Mouse (Mus musculus): ENCODE results near the gene Lrrc3c. TPM values are rescaled to one million over a fixed set of nuclear protein-coding genes. Genes with fewer than 3 reads are reported as not detected.

The Lrrc3c gene
- polyA plus RNA-seq, 1 experiment from 2014 or later = not detected

- WGBS = 6% methylated on average over 20 of the region's 20 CpGs
- peak; percentile 66 for DNase-seq (ENCODE audit: low spot score)
Measured at GRCm38 (mm10) chr11:98587684-98588546, 10.2 kb upstream of the Lrrc3c start.

GRCm38 (mm10) chr11:98588833-98589281, 9.2 kb upstream of the Lrrc3c start:
- Histone ChIP-seq H3K27ac (replicated peaks) (no peak overlapping the region), H3K27me3 (ENCODE audit: low read depth, poor library complexity, severe bottlenecking) (peaks cover 13% of the 10 kb centered on the region; the same call in 1 of the 2 replicates), H3K4me3 (no peak overlapping the region), H3K4me1 (peaks cover 51% of the 10 kb centered on the region), H3K36me3 (peaks cover 4% of the 10 kb centered on the region), H3K9me3 (replicated peaks) (no peaks in the 10 kb centered on the region)
- 73% methylated on average over 6 of the region's 6 CpGs for WGBS
- no peak for DNase-seq (ENCODE audit: low spot score)

More at GRCm38 (mm10) chr11:98587684-98588546, 10.2 kb upstream of the Lrrc3c start:
- H3K4me3 ChIP-seq = peak overlapping the region; percentile 70
- peaks cover 13% of the 10 kb centered on the region; the same call in 1 of the 2 replicates for H3K27me3 ChIP-seq (ENCODE audit: low read depth, poor library complexity, severe bottlenecking)
- peaks cover 52% of the 10 kb centered on the region for H3K4me1 ChIP-seq
- H3K36me3 ChIP-seq = peaks cover 14% of the 10 kb centered on the region
- peak overlapping the region; percentile 88 for H3K27ac ChIP-seq (replicated peaks)
- no peaks in the 10 kb centered on the region for H3K9me3 ChIP-seq (replicated peaks)

- WGBS = 85% methylated on average over 8 of the region's 8 CpGs
- no peaks in the 10 kb centered on the region for H3K36me3 ChIP-seq
- no peak overlapping the region for H3K27ac ChIP-seq (replicated peaks)
- peaks cover 48% of the 10 kb centered on the region for H3K4me1 ChIP-seq
- H3K9me3 ChIP-seq (replicated peaks) = no peaks in the 10 kb centered on the region
- no peak for DNase-seq (ENCODE audit: low spot score)
- H3K27me3 ChIP-seq (ENCODE audit: low read depth, poor library complexity, severe bottlenecking) = peaks cover 13% of the 10 kb centered on the region; the same call in 1 of the 2 replicates
- no peak overlapping the region for H3K4me3 ChIP-seq
Measured at GRCm38 (mm10) chr11:98589306-98589705, 8.8 kb upstream of the Lrrc3c start.

GRCm38 (mm10) chr11:98590548-98591445, 7.3 kb upstream of the Lrrc3c start:
- no peak overlapping the region for H3K27ac ChIP-seq (replicated peaks)
- peaks cover 18% of the 10 kb centered on the region; the same call in 1 of the 2 replicates for H3K27me3 ChIP-seq (ENCODE audit: low read depth, poor library complexity, severe bottlenecking)
- 77% methylated on average over 19 of the region's 19 CpGs for WGBS
- no peak for DNase-seq (ENCODE audit: low spot score)
- no peaks in the 10 kb centered on the region for H3K9me3 ChIP-seq (replicated peaks)
- no peaks in the 10 kb centered on the region for H3K36me3 ChIP-seq
- peaks cover 34% of the 10 kb centered on the region for H3K4me1 ChIP-seq
- H3K4me3 ChIP-seq = no peak overlapping the region

GRCm38 (mm10) chr11:98595021-98595420, 3.1 kb upstream of the Lrrc3c start:
- no peaks in the 10 kb centered on the region for H3K36me3 ChIP-seq
- H3K27me3 ChIP-seq (ENCODE audit: low read depth, poor library complexity, severe bottlenecking) = peaks cover 37% of the 10 kb centered on the region
- WGBS = 79% methylated on average over 6 of the region's 6 CpGs
- no peaks in the 10 kb centered on the region for H3K9me3 ChIP-seq (replicated peaks)
- H3K4me1 ChIP-seq = peaks cover 9% of the 10 kb centered on the region
- no peak overlapping the region for H3K4me3 ChIP-seq
- no peak for DNase-seq (ENCODE audit: low spot score)
- no peak overlapping the region for H3K27ac ChIP-seq (replicated peaks)

- H3K4me3 ChIP-seq = no peak overlapping the region
- no peaks in the 10 kb centered on the region for H3K9me3 ChIP-seq (replicated peaks)
- H3K27me3 ChIP-seq (ENCODE audit: low read depth, poor library complexity, severe bottlenecking) = peaks cover 41% of the 10 kb centered on the region
- no peak overlapping the region for H3K27ac ChIP-seq (replicated peaks)
- H3K36me3 ChIP-seq = no peaks in the 10 kb centered on the region
- no peak for DNase-seq (ENCODE audit: low spot score)
- H3K4me1 ChIP-seq = peaks cover 9% of the 10 kb centered on the region
- WGBS = 81% methylated on average over 10 of the region's 10 CpGs
Measured at GRCm38 (mm10) chr11:98595473-98595872, 2.6 kb upstream of the Lrrc3c start.

- Histone ChIP-seq H3K36me3 (no peaks in the 10 kb centered on the region), H3K4me1 (peaks cover 6% of the 10 kb centered on the region), H3K27me3 (ENCODE audit: low read depth, poor library complexity, severe bottlenecking) (peaks cover 46% of the 10 kb centered on the region), H3K4me3 (no peak overlapping the region), H3K9me3 (replicated peaks) (no peaks in the 10 kb centered on the region), H3K27ac (replicated peaks) (no peak overlapping the region)
- DNase-seq (ENCODE audit: low spot score) = no peak
- WGBS = 86% methylated on average over 3 of the region's 3 CpGs
Measured at GRCm38 (mm10) chr11:98595955-98596354, 2.1 kb upstream of the Lrrc3c start.

- peak; percentile 62 for DNase-seq (ENCODE audit: low spot score)
- WGBS = 52% methylated on average over 6 of the region's 6 CpGs
- Histone ChIP-seq H3K4me3 (no peak overlapping the region), H3K4me1 (peaks cover 14% of the 10 kb centered on the region), H3K9me3 (replicated peaks) (no peaks in the 10 kb centered on the region), H3K27ac (replicated peaks) (no peak overlapping the region), H3K27me3 (ENCODE audit: low read depth, poor library complexity, severe bottlenecking) (peaks cover 45% of the 10 kb centered on the region), H3K36me3 (no peaks in the 10 kb centered on the region)
Measured at GRCm38 (mm10) chr11:98597363-98597762, 728 bp upstream of the Lrrc3c start.

- Histone ChIP-seq H3K27me3 (ENCODE audit: low read depth, poor library complexity, severe bottlenecking) (peaks cover 45% of the 10 kb centered on the region), H3K36me3 (no peaks in the 10 kb centered on the region), H3K9me3 (replicated peaks) (no peaks in the 10 kb centered on the region), H3K4me3 (no peak overlapping the region), H3K4me1 (peaks cover 21% of the 10 kb centered on the region), H3K27ac (replicated peaks) (no peak overlapping the region)
- 66% methylated on average over 18 of the region's 18 CpGs for WGBS
- DNase-seq (ENCODE audit: low spot score) = no peak
Measured at GRCm38 (mm10) chr11:98598851-98599290, 780 bp downstream of the Lrrc3c start.

- no peak overlapping the region for H3K27ac ChIP-seq (replicated peaks)
- WGBS = 44% methylated on average over 18 of the region's 18 CpGs
Measured at GRCm38 (mm10) chr11:98599291-98599690, 1.2 kb downstream of the Lrrc3c start.

GRCm38 (mm10) chr11:98602090-98602690, 4.1 kb downstream of the Lrrc3c start:
- H3K36me3 ChIP-seq = no peaks in the 10 kb centered on the region
- H3K4me1 ChIP-seq = peaks cover 21% of the 10 kb centered on the region
- peak overlapping the region; percentile 76 for H3K27ac ChIP-seq (replicated peaks)
- peak; percentile 76 for DNase-seq (ENCODE audit: low spot score)
- no peaks in the 10 kb centered on the region for H3K9me3 ChIP-seq (replicated peaks)
- WGBS = 1% methylated on average over 20 of the region's 20 CpGs
- peak overlapping the region; percentile 54 for H3K4me3 ChIP-seq
- H3K27me3 ChIP-seq (ENCODE audit: low read depth, poor library complexity, severe bottlenecking) = peaks cover 45% of the 10 kb centered on the region

More at GRCm38 (mm10) chr11:98599291-98599690, 1.2 kb downstream of the Lrrc3c start:
- Histone ChIP-seq H3K27me3 (ENCODE audit: low read depth, poor library complexity, severe bottlenecking) (peaks cover 45% of the 10 kb centered on the region), H3K4me1 (peaks cover 21% of the 10 kb centered on the region), H3K4me3 (no peak overlapping the region), H3K36me3 (no peaks in the 10 kb centered on the region), H3K9me3 (replicated peaks) (no peaks in the 10 kb centered on the region)
- no peak for DNase-seq (ENCODE audit: low spot score)

GRCm38 (mm10) chr11:98603953-98604352, 5.9 kb downstream of the Lrrc3c start:
- WGBS = 85% methylated on average over 2 of the region's 2 CpGs
- Histone ChIP-seq H3K36me3 (no peaks in the 10 kb centered on the region), H3K4me1 (peaks cover 20% of the 10 kb centered on the region), H3K4me3 (no peak overlapping the region), H3K27me3 (ENCODE audit: low read depth, poor library complexity, severe bottlenecking) (peaks cover 32% of the 10 kb centered on the region), H3K9me3 (replicated peaks) (no peaks in the 10 kb centered on the region), H3K27ac (replicated peaks) (no peak overlapping the region)
- no peak for DNase-seq (ENCODE audit: low spot score)
